Mouse (Mus musculus) urinary bladder, postnatal 4 days (tissue): ENCODE data around the gene Edar.
A peak's percentile ranks its signal among the peaks of the same experiment; 100 is the strongest.

Source experiments
- DNase-seq, 2 experiments: peaks; one replicate each; pipeline ENCODE4 v3.0.0; 2021 to 2022; ENCODE audit warnings: low spot score in 2 of 2

Gene Edar

GRCm38 (mm10) chr10:58601946-58602345, 73.5 kb downstream of the Edar start:
- peak in 1 of 2 experiments; percentile 13 for DNase-seq

GRCm38 (mm10) chr10:58601431-58601901, 74.0 kb downstream of the Edar start:
- DNase-seq: peak in 1 of 2 experiments; percentile 19

DNA sequence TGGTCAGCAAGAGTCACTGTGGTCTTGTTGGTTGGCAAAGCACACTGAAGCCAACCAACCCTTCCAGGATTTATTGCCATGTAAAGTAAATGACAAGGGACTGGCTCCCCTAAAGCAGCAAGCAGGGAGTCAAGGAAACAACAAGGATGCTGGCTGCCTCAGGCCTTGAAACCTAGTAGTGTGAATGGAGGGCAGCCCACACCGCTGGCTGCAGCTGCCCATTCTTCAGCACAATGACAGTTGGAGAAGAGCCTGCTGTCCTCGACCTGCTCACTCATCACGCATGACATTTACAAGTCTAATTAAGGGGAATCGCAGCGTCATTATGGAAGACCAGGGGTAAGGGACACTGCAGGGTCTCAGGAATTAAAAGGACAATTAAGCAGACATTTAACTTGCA, 74.5 kb downstream of the Edar start:
- DNase-seq: peak in 1 of 2 experiments; percentile 7

DNA sequence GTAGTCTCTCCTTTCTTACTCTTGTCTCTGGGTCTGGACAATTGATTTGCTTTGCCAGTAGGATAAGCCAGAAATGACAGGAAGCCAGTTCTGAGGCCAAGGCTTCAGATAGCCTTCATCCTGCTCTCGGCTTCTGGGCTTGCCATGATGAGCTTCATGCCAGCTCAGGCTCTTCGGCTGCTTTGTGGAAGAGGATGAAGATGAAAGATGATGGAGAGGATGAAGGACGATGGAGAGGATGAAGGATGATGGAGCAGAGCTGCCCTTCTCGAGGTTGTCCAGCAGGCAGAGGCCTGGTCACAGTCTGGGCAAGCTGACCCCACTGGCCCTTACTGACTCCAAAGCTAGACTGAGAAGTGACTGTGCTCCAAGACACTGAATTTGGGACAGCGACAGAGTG, 75.3 kb downstream of the Edar start:
- DNase-seq: peak in 1 of 2 experiments; percentile 8

DNA sequence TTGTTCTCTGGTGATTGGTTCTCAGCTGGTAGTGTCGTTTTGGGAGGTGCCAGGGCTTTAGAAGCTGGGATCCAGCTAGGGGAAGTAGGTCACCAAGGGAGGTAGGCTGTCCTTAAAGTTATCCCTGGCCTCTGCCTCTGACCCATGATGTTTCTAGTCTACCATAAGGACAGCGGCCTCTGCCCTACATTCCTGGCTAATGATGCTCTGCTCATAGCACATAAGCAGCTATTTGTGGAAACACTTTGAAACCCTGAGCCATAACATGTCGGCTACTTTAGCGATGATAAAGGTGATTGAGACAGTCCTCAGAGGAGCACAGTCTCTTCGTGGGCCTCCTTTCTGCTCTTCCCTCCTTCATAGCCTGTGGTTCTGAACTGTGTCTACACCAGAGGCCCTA, 79.6 kb downstream of the Edar start:
- DNase-seq: no peak

DNA sequence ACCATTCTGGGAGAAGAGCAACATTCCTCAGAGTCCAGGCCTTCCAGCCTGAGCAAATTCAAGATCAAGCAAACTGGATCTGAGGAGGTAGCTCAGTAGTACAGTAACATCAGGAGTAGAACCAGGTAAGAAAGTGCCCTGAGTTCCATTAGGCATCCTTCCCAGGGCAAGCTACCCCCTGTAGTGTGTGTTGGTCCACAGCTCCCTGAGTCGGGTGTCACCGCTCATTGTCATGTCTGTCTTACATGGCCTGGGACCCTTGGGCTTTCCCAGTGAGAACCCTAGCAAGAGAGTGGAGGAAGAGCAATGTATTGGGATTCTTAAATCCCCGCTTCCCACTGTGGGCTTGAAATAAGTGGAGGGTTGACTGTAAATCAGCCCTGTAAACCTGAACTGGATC, 80.3 kb downstream of the Edar start:
- DNase-seq: no peak

DNA sequence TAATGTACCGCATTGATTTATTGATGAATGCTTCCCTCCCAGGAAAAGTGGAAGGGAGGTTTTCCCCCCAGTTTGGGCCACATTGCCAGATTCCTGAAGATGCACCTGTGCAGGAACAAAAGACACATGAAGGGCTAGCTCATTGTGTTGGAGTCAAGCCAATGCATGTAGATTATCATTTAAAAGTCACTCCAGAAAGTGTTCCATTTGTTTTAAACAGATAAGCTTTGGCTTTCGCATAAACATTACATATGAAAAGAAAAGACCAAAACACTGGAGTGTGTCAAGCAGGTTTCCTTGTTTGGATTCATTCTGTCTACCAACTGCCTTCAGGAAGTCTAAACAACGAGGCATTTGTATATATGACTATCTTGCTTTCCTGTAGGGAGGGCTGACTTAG, 81.0 kb downstream of the Edar start:
- DNase-seq: no peak

DNA sequence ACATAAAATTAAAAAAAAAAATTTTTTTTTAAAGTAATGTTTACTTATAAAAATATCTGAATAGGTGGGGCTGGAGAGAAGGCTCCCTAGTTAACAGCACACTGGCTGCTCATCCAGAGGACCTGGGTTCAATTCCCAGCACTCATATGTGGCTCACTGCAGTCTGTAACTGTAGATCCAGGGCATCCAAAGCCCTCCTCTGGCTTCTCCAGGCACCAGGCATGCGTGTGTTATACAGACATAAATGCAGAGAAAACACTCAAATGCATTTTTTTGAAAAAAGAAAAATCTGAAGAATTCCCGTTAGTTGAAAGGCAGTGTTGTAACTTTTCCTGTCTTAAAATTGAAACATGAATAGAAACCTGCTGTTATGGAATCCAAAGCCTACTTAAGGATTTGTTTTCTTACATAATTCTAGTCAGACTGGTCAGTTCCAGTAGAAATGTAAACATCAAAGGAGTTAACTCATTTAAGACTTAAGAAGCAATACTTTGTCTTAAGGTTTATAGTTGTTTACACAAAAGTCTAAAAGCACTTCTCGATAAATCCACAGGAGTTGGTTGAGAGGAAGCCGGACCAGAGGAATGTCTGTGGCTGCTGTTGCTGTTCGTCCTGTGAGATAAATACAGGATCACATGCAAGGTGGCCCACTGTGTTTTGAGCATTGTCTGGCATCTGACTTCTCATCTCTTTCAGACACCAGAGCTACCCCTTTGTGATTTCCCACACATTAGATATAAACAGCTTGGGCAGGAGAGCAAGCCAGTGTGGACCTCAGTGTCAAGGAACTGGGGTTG, 89.8 kb downstream of the Edar start:
- DNase-seq: no peak

DNA sequence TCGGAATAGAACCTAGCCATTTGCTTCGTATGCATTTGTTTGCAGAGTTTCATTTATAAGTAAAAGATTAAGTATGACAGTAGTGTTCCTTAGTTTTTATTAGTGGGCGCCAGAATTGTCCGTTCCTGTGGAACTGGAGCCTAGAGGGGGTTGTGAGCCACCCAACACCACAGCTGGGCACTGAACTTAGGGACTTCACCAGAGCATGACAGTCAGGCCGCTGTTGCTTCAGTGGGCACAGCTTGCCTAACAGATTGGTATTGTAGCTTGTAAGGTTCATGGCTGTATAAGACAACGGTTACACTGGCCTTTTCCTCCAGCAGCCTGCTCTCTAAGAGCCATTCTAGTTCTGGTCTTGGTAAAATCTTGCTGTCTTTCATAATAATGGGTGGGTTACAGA, 114.9 kb downstream of the Edar start:
- no peak for DNase-seq

GRCm38 (mm10) chr10:58559901-58560300, 115.6 kb downstream of the Edar start:
- DNase-seq: no peak

DNA sequence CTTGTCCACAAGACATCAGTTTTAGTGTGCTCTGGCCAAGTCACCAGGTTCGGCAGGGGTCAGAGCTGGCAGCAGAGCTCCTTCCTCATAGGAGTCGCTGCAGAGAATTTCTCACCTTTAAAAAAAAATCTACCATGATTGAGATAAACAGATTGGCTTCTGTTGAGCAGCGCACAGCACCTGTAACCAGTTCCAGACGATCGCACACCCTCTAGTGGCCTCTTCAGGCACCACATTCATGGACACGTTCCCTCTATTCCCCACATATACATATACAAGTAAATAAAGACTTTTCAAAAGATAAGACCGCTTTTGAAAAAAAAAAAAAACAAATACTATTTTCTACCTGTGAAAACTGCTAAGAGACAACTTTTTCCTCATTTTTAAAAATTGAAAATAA, 116.4 kb downstream of the Edar start:
- no peak for DNase-seq

- DNase-seq: no peak
Measured at GRCm38 (mm10) chr10:58554693-58555387, 120.6 kb downstream of the Edar start.
